Mouse (Mus musculus) kidney, postnatal 25 days (tissue): ENCODE data around the gene Nfam1.
"Not testable (repeated sequence)": the region's sequence is repeated elsewhere in the genome, so short reads cannot be mapped to it uniquely, and the experiment has no call there.

Experiments used
- DNase-seq, 2 experiments: peaks; one replicate each; pipeline ENCODE4 v3.0.0; 2021; ENCODE audit warnings: mixed read lengths in 2 of 2

Nfam1 gene

GRCm38 (mm10) chr15:83032981-83033541 is at the start of gene Nfam1:
TSS of gene Nfam1 (minus strand) at chr15:83033306.
- peak; percentile 46 to 64 for DNase-seq

DNA sequence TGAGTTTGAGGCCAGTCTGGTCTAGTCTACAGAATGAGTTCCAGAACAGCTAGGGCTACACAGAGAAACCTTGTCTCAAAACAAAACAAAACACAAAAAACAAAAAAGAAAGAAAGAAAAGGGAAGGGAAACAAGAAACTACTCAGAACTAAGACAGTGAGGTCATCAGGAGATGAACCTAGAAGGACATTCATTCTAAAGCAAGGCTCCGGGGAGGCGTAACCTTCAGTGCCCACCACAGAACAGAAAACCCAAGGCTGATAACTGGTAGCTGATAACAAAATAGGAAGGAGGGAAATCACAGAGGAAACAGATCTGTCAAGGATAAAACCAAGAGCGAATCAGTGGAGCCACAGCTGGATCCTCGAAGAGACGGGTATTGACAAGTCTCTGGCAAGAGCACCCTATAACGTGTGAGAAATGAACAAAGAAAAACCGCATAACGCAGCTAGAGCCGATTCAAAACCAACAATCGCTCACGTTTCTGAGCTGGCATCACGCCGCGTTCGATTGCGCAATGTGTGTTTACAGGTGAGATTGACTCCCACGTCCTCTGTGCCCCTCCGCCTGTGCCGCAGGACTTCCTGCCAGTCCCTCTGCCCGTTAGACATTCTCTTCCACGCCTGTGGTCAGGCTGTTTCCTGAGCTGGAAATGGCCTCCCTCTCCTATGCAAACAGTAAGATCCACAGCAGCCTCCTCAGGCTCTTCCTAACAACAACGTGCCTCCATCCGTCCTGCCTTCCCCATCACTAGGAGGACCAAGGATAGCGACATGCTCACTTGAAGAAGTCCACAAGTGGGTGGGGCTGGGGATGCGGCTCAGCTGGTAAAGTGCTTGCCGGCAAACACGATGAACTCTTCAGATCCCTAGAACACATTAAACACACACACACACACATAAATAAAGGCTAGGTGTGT is 42.8 kb upstream of the Nfam1 start:
- peak in 1 of 2 experiments; percentile 16 for DNase-seq

GRCm38 (mm10) chr15:83074179-83074578 is 41.1 kb upstream of the Nfam1 start:
- DNase-seq = peak; percentile 83 to 88

- no peak for DNase-seq
Measured at GRCm38 (mm10) chr15:83071752-83072151, 38.6 kb upstream of the Nfam1 start.

GRCm38 (mm10) chr15:83070942-83071341 is 37.8 kb upstream of the Nfam1 start:
- DNase-seq = peak; percentile 80 to 85

- no peak for DNase-seq
Measured at GRCm38 (mm10) chr15:83068270-83068669, 35.2 kb upstream of the Nfam1 start.

DNA sequence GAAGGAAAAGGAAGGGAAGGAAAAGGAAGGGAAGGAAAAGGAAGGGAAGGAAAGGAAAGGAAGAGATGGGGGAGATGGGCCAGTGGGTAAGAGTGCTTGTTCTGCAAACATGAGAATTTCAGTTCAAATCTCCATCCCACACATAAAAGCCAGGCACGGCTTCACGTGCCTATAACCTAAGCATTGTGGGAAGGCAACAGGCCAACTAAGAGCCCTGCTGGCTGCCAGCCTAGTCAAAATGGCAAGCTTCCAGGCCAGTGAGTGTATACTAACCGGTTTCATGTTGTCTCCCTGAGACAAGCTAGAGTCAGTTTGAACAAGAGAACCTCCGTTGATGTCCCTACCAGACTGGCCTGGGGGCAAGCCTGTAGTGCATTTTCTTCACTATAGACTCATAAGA is 32.4 kb upstream of the Nfam1 start:
- DNase-seq = peak; percentile 83 to 86

- DNase-seq = not testable (repeated sequence)
Measured at GRCm38 (mm10) chr15:83062582-83062981, 29.5 kb upstream of the Nfam1 start.

DNA sequence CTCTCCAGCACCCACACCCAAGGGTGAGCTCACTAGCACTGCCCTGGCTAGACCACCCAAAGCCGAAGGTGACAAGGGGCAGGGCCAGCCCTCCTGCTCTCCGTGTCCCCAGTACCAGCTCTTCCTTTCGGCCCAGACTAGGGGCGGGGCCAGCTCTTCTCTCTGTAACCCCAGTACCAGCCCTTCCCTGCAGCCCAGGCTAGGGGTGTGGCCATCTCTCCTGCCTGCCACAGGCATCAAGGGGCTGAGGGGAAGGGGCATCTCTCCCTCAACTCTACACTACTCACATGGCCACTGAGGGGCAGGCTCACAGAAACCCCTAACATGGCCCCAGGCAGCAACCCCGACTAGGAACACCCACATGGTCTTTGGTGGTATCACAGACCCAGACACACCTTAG is 28.6 kb upstream of the Nfam1 start:
- DNase-seq = no peak

- no peak for DNase-seq
Measured at GRCm38 (mm10) chr15:83059233-83059660, 26.1 kb upstream of the Nfam1 start.

- DNase-seq = no peak
Measured at GRCm38 (mm10) chr15:83057533-83057932, 24.4 kb upstream of the Nfam1 start.

GRCm38 (mm10) chr15:83056378-83057083 is 23.4 kb upstream of the Nfam1 start:
- DNase-seq = no peak

- DNase-seq = no peak
Measured at GRCm38 (mm10) chr15:83055569-83055968, 22.5 kb upstream of the Nfam1 start.

GRCm38 (mm10) chr15:83053261-83053660 is 20.2 kb upstream of the Nfam1 start:
- DNase-seq = peak in 1 of 2 experiments; percentile 35

GRCm38 (mm10) chr15:83052341-83053104 is 19.4 kb upstream of the Nfam1 start:
- DNase-seq = no peak

GRCm38 (mm10) chr15:83046730-83047129 is 13.6 kb upstream of the Nfam1 start:
- no peak for DNase-seq

- no peak for DNase-seq
Measured at GRCm38 (mm10) chr15:83046308-83046707, 13.2 kb upstream of the Nfam1 start.

DNA sequence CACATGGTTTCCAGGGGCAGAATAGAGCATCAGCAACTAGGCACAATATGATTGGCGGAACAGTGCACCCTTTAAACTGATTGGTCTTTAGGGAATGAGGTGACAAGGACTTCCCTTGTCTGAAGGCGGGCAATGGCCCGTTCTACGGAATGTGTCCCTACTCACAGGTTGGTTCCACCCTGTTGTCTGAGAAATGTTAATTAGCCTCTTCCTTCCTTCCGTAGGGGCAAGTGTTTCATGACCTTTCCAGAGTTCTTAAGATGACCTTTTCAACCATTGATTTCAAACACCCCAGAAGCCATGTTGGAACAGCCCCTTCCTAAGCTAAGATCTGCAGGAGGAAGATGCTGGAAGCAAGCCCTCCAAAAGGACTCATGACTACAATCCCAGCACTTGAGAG is 12.5 kb upstream of the Nfam1 start:
- not testable (repeated sequence) for DNase-seq

- peak in 1 of 2 experiments; percentile 53 for DNase-seq
Measured at GRCm38 (mm10) chr15:83043362-83043708, 10.2 kb upstream of the Nfam1 start.

DNA sequence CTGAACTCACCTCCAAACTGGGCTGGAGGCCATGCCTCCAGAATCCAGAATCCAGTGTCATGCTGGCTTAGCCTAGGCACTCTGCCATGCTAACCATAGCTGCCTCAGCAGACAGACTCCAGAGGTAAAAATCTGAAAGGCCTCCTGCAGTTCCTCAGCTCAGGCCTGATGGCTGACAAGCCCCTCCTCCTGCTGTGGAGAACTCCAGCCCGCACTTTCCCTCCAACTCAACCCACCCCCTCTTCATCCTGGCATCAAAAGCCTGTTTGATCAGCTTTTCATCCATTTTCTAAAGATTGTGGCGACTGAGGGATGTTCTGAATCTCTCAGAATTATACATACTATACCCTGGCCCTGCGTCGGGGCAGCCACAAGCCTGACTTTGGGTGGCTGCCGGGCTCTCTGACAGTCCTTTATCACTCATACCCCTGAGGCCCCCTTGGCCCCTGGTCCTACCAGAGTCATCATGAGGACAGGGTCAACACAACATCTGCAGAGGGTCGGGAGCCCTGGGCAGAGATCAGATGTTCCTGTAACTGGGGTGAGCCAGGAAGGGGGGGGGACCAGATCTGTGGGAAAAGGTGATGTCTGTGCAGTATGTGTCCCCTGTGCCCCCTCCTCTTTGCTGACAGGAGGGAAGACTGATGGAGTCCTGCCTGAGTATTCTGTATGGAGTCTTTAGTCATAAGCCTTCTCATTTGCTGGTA is 9.7 kb upstream of the Nfam1 start:
- no peak for DNase-seq

GRCm38 (mm10) chr15:83040156-83040555 is 7.0 kb upstream of the Nfam1 start:
- peak; percentile 38 to 59 for DNase-seq

DNA sequence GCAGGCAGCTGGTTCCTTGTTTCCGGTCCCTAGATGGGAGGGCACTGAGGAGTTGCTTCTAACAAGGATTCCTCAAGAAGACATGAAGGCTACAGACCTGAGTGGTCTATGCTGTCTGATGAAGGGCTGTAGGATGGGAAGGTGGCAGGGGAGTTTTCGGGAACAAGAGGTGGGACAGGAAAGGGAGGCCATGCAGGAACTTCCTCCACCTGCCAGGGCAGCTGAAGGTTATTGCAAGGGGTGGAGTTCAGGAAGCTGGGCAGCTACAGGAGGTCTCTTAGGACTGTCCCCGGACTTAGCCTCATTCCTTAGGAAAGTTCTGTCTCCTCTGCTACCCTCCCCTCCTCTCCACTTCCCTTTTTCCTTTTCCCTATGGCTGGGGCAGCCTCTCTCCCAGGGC is 5.7 kb upstream of the Nfam1 start:
- DNase-seq = no peak
